Mouse (Mus musculus) mesoderm, embryonic 11.5 days (tissue): ENCODE data around the gene Strip1.

Source experiments
- DNase-seq: peaks from one replicate; pipeline ENCODE4 v3.0.0-alpha.2; 2012; ENCODE audit warnings: low read depth, low spot score

The Strip1 gene

DNA sequence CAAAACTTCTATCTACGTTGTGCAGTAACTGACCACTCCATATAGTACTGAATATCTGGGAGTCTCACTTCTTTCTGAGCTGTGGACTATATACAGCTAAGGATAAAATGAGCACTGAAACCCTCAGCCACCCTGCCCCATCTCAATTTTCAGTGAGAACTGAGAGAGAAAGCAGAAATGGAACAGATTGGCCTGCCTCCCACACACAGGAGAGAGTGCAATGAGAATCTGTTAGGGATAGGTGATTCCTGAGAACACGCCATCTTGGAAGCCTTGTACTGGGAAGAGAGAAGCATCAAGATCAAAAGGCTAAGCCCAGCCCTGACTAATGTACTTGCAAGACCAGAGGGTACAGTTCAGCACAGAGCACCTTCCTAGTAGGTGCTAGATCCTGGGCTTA lies 2.9 kb downstream of the Strip1 start:
- no peak for DNase-seq

DNA sequence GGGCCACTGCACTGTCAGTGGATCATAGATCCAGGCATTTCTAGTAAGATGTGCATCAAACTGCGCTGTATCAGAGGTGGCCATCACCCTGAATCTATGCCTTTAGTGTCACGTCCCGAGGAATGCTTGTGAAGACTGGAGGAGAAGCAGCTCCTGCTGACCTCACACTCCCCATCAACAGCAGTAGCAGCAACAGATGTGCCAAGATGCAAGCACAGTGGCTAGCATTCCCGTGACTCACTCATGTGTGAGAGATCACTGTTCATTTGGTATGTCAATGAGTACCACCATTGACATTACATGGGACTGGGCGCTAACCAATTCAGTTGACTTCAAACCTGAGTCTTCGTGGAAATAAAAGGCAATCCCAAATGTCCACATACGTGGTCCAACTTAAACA lies 3.9 kb downstream of the Strip1 start:
- no peak for DNase-seq

DNA sequence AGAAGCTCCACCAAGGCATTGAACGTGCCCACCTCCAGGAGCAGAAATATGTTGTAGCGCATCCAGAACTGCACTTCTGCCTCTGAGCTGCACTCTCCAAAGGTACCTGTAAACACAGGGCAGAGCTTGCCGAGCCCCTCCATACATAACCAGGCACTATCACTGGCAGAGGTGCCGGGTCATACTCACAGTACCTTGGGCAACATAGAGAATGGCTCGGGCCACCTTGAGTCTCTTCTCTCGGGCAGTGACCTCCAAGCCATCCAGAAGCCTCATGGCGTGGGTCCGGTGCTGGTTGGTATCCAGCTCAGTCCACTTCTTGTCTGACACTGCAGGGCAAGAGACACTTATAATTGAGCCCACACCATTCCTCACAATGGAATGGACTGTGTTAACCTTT lies 4.7 kb downstream of the Strip1 start:
- no peak for DNase-seq

DNA sequence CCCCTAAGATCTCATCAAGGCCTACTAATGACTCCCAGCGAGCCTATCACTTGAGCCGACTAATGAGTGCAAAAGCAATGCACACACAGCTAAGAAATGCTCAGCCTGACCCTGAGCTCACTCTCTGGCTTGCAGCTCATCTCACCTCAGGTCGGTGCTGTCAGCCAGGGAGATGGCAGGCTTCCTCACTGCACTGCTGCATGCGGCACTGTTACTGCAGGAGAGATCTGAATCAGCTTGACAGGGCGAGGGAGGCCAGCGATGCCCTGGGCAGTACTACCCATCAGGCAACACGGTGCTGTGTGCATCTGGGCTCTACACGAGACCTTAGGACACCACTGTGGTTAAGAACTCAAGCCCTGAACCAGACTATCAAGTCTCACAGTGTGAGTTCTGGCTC lies 6.0 kb downstream of the Strip1 start:
- DNase-seq = no peak

DNA sequence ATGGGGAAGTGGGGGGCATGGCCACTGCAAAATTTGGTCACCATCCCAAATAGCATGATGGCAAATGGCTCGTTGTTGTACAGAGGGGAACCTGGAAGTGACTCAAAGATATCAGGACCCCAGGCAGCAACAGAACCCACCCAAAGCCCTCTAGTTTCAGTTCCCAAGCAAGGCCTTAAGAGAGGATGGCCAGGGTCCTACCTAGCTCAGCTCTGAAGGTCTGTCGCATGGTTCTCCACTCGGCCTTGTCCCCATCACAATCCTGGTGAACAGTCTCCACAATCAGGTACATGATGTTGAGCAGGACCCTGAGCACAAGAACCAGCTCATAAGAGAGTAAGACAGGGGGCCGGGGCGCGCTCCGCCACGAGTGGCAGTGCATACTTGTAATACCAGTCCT lies 7.1 kb downstream of the Strip1 start:
- no peak for DNase-seq

DNA sequence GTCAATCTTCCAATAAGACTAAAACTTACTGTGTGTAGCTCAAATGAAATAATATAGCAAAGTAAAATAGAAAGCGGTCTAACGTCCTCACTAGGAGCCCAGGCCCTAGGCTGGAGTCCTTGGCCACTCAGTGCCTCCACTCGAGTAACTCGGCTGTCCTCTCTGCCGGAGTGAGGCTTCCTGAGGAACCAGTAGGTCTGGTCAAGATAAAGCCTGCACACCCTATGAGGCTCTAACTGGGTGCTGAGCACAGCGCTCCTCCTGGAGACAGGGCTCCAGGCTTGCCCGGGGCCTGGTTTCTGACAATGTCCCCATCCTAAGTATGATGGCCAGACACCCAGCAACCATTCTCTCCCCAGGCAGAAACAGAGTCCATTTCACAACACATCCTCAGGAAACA lies 9.0 kb downstream of the Strip1 start:
- no peak for DNase-seq

DNA sequence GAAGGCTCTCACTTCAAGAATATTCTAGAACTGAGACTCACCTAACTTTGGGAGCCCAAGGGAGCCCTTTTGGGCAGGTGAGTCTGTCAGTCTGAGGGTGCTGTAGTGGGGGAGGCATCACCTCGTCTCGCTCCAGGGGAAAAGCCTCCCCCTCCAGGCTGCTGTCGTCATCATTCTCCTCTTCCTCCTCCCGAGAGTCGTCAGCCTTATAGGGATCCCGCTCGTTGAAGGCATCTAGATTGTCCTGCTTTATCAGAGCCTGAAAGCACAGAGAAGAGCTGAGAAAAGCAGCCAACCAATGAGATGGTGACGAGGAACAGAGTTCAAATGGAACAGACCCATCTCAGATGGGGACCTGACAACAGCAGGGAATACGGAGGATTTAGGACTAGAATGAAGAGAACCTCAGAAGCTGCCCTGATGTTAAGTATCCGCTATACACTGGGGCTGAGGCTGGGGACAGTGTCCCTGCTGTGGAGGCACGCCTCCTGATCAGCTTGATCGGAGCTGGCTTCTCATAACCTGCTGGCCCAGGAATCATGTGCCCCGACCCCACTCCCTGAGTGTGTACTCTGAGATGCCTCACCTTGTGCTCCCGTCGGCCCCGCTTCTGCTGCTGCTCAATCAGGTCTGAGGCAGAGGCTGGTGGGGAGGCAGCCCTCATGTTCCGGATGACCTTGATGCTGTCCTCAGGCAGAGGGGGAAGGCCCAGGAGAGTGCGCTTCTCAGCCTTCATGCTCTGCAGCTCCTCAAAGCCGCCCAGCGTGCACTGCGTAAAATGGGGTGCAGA lies 10.0 kb downstream of the Strip1 start:
- no peak for DNase-seq

DNA sequence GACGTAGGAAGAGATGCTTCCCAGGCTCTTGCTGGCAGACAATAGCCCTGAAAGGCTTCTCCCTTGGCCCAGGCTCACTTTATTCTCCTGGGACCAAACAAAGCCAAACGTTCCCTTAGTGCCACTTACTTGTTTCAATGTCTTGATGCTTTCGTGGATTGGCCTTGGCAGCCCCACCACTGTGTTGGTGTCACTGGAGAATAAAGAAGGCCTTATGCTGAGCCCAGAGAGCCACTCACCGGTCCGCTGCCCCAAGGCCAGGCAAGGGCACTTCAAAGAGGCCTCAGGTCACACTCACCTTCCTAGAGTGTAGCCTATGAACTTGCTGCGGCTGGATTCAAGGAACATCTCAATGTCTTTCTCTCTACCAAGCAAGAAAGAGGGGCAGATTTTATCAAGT lies 11.6 kb downstream of the Strip1 start:
- no peak for DNase-seq

DNA sequence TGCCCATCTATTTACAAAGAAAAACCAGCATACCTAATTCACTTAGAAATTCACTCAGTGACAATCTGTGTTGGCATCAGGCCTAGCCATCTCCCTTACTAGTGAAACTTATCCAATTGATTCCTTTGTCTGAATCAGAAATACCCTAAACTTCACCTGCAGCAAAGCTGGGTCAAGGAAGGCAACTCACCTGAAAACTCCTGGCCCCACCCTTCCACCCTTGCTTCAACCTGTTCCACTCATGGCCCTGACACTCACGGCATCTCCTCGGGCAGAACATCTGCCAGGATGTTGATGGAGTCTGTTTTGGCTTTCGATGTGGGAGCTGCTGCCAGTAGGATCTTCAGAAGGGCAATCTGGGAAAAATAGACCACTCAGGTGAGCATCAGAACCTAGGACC lies 13.7 kb downstream of the Strip1 start:
- DNase-seq = no peak

DNA sequence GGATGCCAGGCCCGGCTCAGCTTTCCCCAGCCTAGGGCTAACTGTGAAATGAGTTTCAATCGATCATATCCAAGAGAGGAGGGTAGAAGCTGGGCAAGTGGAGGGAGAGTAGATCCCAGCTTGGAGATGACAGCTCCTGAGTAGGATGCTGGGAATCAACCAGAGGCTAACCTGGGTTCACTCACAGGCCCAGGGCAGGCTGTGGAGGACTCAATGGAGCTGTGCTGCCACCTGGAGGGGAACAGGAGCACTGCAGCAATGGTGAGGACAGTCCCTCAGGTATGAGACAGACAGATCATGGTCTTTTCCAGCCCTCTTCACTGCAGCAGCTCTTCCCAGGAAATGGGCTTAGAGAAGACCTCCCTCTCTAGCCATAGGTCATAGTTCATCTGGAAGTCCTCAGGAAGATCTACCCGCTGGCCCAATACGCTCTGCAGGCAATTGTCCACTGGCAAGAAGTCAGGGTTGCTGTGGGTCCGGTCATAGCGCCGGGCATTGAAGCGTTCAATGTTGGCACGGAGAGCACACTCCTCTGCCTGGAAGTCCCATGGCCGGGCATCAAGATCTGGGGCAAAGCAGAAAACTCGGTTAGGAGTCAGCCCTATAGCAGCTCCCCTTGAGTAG lies 18.5 kb downstream of the Strip1 start:
- peak; percentile 71 for DNase-seq

DNA sequence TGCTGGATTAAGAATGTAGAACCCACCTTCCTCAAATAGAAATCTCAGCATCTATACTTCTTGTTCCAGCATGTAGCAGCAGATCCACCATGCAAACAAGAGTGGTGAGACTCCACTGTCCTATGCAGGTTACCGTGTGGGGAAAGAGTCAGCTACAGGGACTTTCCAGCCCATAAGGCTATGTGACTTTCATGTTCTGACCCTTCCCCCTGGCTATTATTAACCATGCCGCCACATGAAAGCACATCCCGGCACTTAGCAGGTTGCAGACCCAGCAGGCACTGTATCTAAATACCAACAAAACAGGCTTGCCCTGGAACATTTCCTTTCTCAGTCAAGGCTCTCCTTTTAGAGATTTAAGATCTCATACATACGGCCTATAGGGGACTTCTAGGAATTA lies 20.1 kb downstream of the Strip1 start:
- no peak for DNase-seq

DNA sequence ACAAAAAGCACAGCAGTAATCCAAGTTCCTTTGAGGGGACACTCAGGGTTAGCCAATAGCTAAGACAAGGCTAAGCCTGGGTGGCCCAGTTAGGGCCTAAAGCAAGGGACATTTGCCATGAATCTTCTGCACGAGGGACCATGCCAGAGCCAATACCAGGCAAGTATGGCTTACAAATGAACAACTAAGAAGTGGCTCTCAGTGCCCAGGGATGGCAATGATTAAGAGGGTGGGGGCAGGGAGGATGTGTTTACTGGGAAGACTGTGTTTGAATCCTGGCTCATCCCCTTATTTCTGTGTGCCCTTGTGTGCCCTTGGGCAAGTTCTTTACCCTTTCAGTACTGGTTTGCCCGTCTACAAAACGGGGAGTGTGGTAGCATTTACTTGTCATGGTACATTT lies 22.1 kb downstream of the Strip1 start:
- no peak for DNase-seq

DNA sequence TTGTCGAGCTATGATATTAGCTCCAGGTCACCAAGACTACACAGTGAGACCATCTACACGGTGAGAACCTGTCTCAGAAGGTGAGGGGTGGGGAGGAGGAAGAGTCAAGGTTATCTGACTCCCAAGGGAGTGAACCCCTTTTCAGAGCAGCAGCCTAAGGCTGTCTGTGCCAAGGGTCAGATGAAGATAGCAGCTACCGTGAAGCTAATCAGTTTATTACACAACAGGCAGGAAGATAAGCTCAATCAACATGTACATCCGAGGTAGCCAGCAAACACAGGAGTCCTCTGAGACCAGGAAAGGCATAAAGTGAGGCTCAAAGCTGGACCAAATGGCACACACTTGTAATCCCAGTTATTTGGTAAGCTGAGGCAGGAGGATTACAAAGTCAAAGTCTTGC lies 22.7 kb downstream of the Strip1 start:
- no peak for DNase-seq

DNA sequence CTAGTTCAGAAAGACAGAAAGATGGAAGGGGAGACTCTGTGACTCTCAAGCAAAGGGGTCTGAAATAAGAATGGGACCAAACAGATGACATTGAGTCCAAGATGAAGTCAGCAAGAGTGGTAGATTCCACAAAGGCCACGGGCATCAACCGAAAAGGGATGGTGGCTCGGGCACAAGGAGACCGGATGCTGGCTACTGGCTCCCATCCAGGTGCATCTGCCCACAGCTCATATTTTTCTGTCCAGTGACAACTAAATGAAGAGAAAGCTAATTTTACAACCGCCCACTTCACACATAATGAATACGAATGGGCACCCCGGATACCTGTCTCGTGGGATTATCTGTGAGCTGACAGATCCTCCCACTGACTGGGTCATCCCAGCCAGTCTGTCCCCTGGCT lies 24.3 kb downstream of the Strip1 start:
- no peak for DNase-seq

DNA sequence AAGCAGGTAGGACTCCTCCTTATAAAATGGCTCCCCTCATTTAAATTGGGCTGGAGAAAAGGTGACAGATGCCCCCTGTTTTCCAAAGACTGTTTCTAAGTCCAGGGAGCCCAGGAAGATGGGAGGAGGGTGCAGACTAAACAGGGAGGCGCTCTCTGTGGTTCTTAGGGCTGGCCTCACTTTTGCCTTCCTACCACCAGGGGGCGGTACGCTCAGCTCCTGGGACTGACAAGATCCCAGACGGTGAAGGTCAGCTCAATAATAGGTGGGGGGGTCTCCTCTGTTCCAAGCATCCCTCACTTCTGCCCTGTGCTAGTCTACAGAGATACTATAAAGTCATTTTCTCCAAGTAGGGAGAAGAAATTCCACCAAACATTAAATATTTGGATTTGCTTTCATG lies 26.2 kb downstream of the Strip1 start:
- peak; percentile 78 for DNase-seq

DNA sequence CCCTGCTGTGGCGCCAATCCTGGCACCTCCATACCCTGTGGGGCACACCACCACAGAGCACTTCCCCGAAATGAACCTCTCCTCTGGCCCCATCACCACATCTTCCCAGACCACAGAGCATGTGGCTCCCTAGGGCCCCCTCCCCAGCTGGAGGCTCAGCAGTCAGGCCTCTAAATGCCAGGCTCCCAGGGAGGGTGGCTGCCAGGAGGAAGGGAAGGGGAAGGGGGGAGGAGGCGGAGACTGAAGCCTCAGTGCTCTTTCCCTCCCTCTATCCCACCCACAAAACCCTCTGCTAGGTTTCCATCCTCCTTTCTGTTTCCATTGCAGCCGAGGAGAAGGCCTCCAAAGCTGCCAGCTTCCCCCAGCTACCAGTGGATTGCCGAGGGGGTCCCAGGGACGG lies 31.4 kb downstream of the Strip1 start:
- no peak for DNase-seq

DNA sequence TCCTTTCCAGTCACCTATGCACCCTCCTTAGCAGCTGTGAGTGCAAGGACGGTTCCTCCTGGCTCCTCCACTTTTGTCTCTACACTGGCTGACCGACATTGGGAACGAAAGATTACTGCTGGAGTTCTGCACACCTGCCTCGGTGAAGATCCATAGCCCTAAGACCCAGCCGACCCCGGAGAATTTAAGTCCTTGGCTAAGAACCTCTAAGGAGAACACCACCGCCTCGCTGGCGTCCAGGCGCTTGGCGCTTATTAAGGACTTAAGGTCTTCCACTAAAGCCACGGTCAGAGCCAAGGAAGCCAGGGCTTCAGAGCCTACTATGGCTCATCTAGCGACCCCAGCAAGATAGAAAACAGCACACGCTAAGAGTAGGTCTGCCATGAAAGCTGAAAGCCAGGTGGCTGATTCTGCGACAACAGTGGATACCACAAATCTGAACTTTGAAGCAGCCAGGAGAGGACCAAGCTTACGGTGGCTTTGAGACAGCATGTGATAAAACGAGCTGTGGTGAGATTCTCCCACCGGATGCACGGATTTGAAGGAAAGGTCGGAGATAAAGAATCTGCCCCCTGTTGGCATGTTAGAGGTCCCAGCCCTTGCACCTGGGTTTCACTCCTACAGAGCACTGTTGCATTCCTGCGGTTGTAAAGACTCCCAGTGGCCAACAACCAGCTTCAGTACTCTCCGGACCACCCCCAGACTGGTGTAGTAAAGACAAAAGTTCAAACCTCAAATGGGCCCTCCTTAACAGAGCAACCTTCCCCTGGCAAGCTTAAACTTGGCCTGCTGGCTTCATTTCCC lies 33.7 kb downstream of the Strip1 start:
- DNase-seq = no peak

DNA sequence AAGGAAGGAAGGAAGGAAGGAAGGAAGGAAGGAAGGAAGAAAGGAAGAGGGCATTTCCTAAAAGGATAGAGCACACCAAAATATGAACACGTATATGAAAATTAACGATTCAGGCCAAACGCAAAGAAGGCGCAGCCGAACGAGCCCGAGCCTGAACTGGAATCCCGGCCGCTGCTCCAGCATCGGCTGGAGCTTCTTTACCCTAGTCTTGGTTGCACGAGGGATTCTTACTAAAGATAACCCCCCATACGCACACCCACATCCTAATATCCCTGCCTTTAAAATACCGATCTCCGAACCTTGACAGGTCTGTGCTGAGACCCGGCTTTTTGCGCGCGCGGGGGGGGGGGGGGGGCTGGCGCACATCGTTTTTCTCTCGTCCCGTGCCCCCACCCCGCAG lies 34.4 kb downstream of the Strip1 start:
- DNase-seq = no peak

DNA sequence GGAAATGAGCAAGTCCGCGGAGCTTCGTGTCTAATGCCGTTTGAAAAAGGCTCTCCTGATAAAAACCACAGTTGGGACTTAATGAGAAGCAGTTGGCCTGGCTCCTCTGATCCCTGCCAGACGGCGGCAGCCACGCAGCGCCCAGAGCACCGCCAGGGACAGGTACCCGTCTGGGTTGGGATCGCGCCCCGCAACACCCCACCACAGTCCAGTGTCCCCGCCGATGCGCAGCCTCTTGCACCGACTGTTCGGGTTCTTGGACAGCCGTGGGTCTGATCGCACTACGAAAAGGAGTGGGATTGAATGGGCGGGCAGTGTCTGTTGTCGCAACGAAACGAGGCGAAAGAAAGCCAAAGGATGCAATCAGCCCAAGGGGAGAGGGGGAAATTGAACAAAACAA lies 34.9 kb downstream of the Strip1 start:
- DNase-seq = peak; percentile 49

DNA sequence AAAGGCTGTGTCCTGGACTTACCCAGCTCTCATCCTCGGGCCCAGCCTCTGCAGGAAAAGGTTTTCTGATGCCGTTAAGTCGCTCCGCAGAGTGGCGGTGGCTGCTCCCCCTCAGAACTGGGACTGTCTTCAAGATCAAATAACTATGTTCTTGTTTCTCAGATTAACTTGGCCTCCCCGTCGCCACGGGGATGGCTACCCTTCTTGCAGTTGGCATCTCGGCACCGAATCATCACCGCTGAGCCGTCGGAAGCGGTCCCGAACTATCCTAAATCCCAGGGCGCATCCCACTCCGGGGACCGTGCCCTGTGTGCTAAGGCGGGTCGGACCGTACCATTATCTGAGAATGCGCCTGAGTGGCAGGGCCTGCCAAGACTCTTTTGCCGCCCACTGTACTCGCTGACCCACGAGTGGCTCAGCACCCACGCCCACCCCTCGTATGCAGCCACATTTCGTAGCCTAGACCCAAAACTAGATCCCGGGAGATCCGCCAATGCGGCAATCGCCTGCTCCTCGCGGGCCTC lies 35.5 kb downstream of the Strip1 start:
- peak; percentile 33 for DNase-seq

DNA sequence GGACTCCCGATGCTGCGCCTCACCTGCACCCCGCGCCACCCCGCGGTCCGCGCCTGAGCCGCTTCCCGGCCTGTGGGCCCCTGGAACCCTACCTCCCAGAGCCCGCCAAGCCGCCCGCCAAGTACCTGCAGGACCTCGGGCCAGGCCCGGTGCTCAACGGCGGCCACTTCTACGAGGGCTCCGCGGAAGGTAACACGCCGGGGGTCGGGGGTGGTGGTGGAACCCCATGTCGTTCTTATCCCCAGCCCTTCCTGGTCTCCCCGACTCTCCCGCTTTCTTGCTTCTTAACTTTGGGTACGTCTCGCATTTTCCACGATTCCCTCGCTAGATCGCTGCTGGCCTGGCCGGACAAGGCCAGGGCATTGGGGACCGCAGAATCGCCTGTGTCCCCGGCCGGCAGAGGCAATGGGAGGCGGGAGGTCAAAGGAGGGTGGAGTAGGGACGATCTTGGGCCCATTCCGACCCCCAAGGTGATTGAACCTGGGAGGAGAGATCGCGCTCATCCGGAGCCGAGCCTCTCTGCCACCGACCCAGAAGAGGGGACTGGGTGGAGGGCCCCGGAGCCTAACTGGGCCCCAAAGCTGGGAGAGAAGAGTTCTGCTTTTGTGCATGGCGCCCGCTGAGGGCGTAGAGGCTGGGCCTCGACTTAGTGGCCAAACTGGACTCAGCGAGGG lies 36.1 kb downstream of the Strip1 start:
- no peak for DNase-seq

DNA sequence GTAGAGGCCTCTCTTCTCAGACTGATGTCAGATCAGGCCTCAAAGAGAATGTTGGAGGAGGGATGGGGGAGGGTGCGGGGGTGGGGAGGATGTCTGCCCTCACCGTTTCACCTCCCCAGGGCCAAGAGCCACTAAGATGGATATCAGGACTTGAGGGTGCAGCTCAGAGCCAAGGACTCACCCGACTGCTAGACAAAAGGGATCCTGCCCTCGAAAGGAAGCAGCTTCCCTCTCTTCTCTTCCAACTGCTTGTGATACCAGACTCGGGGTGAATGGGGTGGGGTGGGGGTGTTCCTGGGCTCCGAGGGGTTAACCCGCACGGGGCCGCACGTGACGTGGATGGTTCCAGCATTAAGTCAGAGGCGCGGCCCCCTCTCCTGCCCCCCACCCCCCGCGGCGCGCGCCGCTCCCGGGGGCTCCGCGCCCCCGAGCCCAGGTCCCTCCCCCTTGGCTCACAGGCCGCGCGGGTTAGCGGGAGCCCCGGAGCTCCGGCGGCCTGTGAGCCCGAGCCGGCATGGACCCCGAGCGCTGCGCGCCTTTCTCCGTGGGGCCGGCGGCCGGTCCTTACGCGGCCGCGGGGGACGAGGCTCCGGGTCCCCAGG lies 36.7 kb downstream of the Strip1 start, which contains the start of gene Alx3:
Gene Alx3, plus strand, starts transcription at position 370 of the 602 bp plus-strand sequence.
- no peak for DNase-seq
